Mouse (Mus musculus): ENCODE measurements at regions not wholly inside any gene's neighbourhood (a gene's known extent, or its start where the extent isn't known, plus 50 kb on each side); places are given as distances from the start of the nearest gene placed in this dataset.
A peak's percentile ranks its signal among the peaks of the same experiment; 100 is the strongest.

- no peak for DNase-seq (ENCODE audit: low spot score)
These were observed 78.6 kb upstream of the Nkx1-1 start for GRCm38 (mm10) chr5:33512253-33512884.

DNA sequence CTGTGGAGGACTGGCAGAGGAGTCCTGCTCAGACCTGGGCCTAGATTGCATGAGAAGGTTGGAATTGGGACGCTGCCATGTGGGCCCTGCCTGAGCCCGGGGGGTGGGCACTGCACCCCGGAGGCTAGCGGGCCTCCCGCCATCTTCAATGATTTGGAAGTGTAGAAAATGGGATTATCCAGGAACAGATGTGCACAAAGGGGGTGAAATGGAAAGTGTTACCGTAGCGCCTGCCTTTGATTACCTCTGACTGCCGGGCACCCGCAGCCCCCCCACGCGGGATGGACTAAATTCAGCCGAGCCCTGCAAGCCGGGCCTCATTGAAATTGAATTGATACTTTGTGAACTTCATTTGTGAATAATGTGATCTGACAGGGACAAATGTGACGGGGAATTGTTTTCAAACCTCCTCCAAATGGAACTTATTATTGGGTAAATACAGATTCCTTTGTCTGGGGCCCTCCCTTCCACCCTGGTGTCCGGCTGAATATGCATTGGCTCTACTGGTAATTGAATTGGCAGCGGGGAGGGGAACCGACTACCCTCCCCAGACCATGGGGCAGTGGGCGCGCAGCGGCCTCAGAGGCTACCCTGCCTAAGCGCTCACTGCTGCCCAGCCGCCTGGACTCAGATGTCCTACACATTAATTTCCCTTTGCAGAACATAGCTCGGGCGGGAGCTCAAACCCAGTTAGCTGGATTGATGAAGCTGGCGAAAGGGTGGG is 77.9 kb upstream of the Nkx1-1 start:
- no peak for DNase-seq (ENCODE audit: low spot score)

- DNase-seq (ENCODE audit: low spot score) = no peak
These were observed 72.0 kb upstream of the Nkx1-1 start for GRCm38 (mm10) chr5:33505786-33506185.

DNA sequence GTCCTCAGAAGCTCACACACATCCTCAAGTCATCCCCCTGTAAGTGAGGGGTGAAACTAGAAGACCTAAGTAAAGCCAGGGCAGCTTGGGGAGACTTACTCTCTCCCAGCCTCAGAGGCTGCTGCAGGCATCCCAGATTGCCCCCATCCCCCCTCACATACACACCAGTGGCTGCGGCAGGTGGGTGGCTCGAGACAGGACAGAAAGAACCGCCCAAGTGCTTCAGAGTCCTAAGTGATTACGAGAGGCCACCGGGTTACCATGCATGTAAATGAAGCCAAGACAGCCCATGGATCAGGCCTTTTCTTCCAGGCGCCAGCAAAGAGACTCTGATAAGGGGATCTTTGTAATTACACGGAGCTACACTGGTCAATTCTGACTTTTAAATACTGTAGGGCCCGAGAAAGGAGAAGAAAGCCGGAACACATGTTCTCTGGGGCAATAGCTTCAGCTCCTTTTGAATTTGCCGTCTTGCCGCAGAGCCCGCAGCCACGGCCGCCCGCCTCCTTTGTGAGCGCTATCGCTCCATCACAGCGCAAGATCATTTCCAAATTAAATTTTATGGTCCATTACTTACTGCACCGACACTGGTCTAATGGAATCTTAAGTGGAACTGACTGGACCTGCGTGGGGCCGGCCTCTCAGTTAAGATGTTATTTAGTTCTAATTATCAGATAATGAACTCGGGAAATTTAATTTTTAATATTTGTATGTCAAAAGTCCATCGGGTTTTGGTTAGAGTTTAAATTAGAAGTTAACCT is 68.1 kb upstream of the Nkx1-1 start:
- no peak for DNase-seq (ENCODE audit: low spot score)

DNA sequence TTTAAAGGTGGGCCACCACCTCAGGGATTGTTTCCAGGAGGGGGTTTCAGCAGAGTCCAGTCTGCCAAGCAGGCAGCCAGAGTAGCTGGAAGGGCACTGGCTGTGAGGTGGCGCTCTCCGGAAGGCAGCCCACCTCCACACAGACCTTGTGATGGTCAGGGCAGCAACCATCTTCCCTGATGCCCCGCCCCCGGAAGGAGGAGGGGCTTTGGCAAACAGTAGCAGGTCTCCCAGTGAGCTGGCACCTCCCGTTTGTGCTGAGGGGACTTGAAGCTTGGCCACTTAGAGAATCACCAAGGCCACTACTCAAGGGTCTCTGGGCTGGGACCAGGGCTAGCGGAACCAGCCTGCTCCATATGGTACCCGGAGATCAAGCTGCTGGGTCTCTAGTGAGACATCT is 67.4 kb upstream of the Nkx1-1 start:
- no peak for DNase-seq (ENCODE audit: low spot score)

GRCm38 (mm10) chr5:33495900-33496529 is 62.2 kb upstream of the Nkx1-1 start:
- DNase-seq (ENCODE audit: low spot score) = peak; percentile 78

GRCm38 (mm10) chr5:33495276-33495675 is 61.5 kb upstream of the Nkx1-1 start:
- DNase-seq (ENCODE audit: low spot score) = no peak

GRCm38 (mm10) chr5:33492604-33493315 is 59.0 kb upstream of the Nkx1-1 start:
- no peak for DNase-seq (ENCODE audit: low spot score)

DNA sequence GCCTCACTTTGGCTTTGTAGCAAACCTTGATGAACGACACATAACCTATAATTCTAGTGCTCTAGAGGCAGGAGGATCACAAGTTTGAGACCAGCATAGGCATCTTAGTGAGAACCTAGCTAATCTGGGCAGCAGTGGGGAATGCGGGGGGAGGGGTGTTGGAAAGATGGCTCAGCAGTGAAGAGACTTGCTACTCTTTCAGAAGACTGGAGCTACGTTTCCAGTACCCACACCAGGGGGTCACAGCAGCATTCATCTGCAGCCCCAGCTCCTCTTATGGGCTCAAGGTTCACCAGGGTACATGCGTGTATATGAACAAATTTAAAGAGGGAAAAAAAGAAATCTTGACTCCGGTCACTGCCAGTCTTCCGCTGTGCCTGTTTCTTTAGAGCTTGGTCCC is 55.5 kb upstream of the Nkx1-1 start:
- no peak for DNase-seq (ENCODE audit: low spot score)

- DNase-seq (ENCODE audit: low spot score) = no peak
These were observed 54.4 kb upstream of the Nkx1-1 start for GRCm38 (mm10) chr5:33488152-33488561.

DNA sequence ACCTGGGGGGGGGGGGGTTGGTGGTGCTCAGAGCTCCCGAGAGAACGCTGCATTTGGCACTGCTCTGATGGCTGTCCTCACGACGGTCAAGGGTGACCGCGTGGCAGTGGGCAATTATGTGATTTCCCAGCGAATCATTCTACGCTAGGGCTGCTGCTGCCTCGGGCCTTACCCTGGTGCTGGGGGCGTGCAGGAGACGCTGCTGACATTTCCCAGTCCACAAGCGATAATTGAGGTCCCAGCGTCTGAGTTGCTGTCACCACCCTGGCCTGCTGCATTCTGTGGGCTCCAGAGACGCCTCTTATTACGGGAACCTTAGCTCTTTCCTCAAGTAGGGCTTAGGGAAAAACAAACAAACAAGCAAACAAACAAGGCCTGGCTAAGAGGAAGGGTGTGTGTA is 52.0 kb upstream of the Nkx1-1 start:
- no peak for DNase-seq (ENCODE audit: low spot score)
